Mouse (Mus musculus): ENCODE measurements around the gene Tmem245.

Tmem245 gene

GRCm38 (mm10) chr4:56865003-56865511 is 82.2 kb downstream of the Tmem245 start, which contains the start of gene Ctnnal1:
Ctnnal1 (minus strand) TSS chr4:56865188.
- in situ Hi-C loops (cut with MboI) = no loop called here

GRCm38 (mm10) chr4:56864417-56865001 is 82.7 kb downstream of the Tmem245 start:
- in situ Hi-C loops (cut with MboI) = no loop called here

GRCm38 (mm10) chr4:56864016-56864415 is 83.2 kb downstream of the Tmem245 start:
- in situ Hi-C loops (cut with MboI) = no loop called here

- in situ Hi-C loops (cut with MboI) = no loop called here
Observed at GRCm38 (mm10) chr4:56861551-56861950, 85.7 kb downstream of the Tmem245 start.

GRCm38 (mm10) chr4:56858733-56859132 is 88.5 kb downstream of the Tmem245 start:
- in situ Hi-C loops (cut with MboI) = no loop called here

GRCm38 (mm10) chr4:56856371-56856949 is 90.8 kb downstream of the Tmem245 start:
- in situ Hi-C loops (cut with MboI) = no loop called here

- in situ Hi-C loops (cut with MboI) = no loop called here
Observed at GRCm38 (mm10) chr4:56855935-56856334, 91.3 kb downstream of the Tmem245 start.

GRCm38 (mm10) chr4:56850724-56851123 is 96.5 kb downstream of the Tmem245 start:
- in situ Hi-C loops (cut with MboI) = no loop called here

GRCm38 (mm10) chr4:56848044-56848443 is 99.2 kb downstream of the Tmem245 start:
- in situ Hi-C loops (cut with MboI) = no loop called here

- in situ Hi-C loops (cut with MboI) = no loop called here
Observed at GRCm38 (mm10) chr4:56847400-56847799, 99.8 kb downstream of the Tmem245 start.

- in situ Hi-C loops (cut with MboI) = no loop called here
Observed at GRCm38 (mm10) chr4:56845896-56846533, 101.2 kb downstream of the Tmem245 start.

GRCm38 (mm10) chr4:56844911-56845310 is 102.3 kb downstream of the Tmem245 start:
- in situ Hi-C loops (cut with MboI) = no loop called here

- in situ Hi-C loops (cut with MboI) = no loop called here
Observed at GRCm38 (mm10) chr4:56843963-56844362, 103.3 kb downstream of the Tmem245 start.

- in situ Hi-C loops (cut with MboI) = no loop called here
Observed at GRCm38 (mm10) chr4:56842501-56842900, 104.7 kb downstream of the Tmem245 start.

- in situ Hi-C loops (cut with MboI) = no loop called here
Observed at GRCm38 (mm10) chr4:56840297-56840696, 106.9 kb downstream of the Tmem245 start.

GRCm38 (mm10) chr4:56837661-56838060 is 109.6 kb downstream of the Tmem245 start:
- in situ Hi-C loops (cut with MboI) = no loop called here

- in situ Hi-C loops (cut with MboI) = no loop called here
Observed at GRCm38 (mm10) chr4:56831998-56832397, 115.2 kb downstream of the Tmem245 start.

GRCm38 (mm10) chr4:56831013-56831609 is 116.1 kb downstream of the Tmem245 start:
- in situ Hi-C loops (cut with MboI) = no loop called here

GRCm38 (mm10) chr4:56829511-56829921 is 117.7 kb downstream of the Tmem245 start:
- in situ Hi-C loops (cut with MboI) = no loop called here

GRCm38 (mm10) chr4:56828932-56829331 is 118.3 kb downstream of the Tmem245 start:
- in situ Hi-C loops (cut with MboI) = no loop called here

- in situ Hi-C loops (cut with MboI) = no loop called here
Observed at GRCm38 (mm10) chr4:56824231-56824630, 123.0 kb downstream of the Tmem245 start.

- in situ Hi-C loops (cut with MboI) = no loop called here
Observed at GRCm38 (mm10) chr4:56820017-56820550, 127.2 kb downstream of the Tmem245 start.
